Mouse (Mus musculus) spleen, adult 2 months (tissue): Measurements from ENCODE around the gene Lepr. TPM values are rescaled to one million over a fixed set of nuclear protein-coding genes. Genes with fewer than 3 reads are reported as not detected.

Experiments
- DNase-seq, 2 experiments: peaks; one replicate each; pipeline versions ENCODE4 v3.0.0 to v3.0.0-alpha.2; 2012 to 2021; ENCODE audit warnings: low spot score in 2 of 2, low read depth in 1 of 2
- H3K27ac ChIP-seq: fragments of 200-500 bp; 2 replicates; pipeline ENCODE4 v1.5.1; 2012; ENCODE audit warnings: low read length, inconsistent platforms; ENCODE audit not compliant: insufficient read depth
- H3K27me3 ChIP-seq: fragments of 200-500 bp; 2 replicates; pipeline ENCODE4 v1.6.1; 2012; ENCODE audit warnings: mild to moderate bottlenecking, moderate library complexity, low read length, inconsistent platforms; ENCODE audit not compliant: control insufficient read depth, insufficient read depth
- H3K36me3 ChIP-seq: fragments of 200-500 bp; 2 replicates; pipeline ENCODE4 v1.6.1; 2012; ENCODE audit warnings: mild to moderate bottlenecking, low read length, inconsistent platforms; ENCODE audit not compliant: control insufficient read depth, insufficient read depth
- H3K4me1 ChIP-seq: fragments of 200-500 bp; 2 replicates; pipeline ENCODE4 v1.6.1; 2011; ENCODE audit warnings: inconsistent platforms; ENCODE audit not compliant: control insufficient read depth, insufficient read depth, insufficient read length
- H3K4me3 ChIP-seq: fragments of 200-500 bp; 2 replicates; pipeline ENCODE4 v1.5.1; 2011; ENCODE audit warnings: mild to moderate bottlenecking, inconsistent platforms; ENCODE audit not compliant: insufficient read depth, insufficient read length; ENCODE audit errors: extremely low read depth
- CTCF ChIP-seq: fragments of 200-500 bp; IDR thresholded peaks from 2 replicates; pipeline ENCODE4 v1.5.1; 2011; ENCODE audit warnings: mild to moderate bottlenecking, inconsistent platforms; ENCODE audit not compliant: insufficient read depth, insufficient read length, insufficient replicate concordance; ENCODE audit errors: extremely low read depth
- POLR2A ChIP-seq: fragments of 200-500 bp; IDR thresholded peaks from 2 replicates; pipeline ENCODE4 v1.6.1; 2011; ENCODE audit warnings: low read depth, low read length, inconsistent platforms
- WGBS: fragments of 180-500 bp; shearing (Covaris S2); methylation state at CpG from one replicate; pipeline ENCODE4 v1.1.7; 2018; 5-methylcytosine and 5-hydroxymethylcytosine counted together
- polyA plus RNA-seq: library from polyadenylated mRNA; depleted of rRNA; stranded (reverse); fragments of >200 nt; gene quantifications from 2 replicates; pipeline ENCODE4 v1.2.3, GENCODE M21; 2012; rRNA removed

Lepr gene
- polyA plus RNA-seq, result 1.8 and 2.5 TPM in 2 replicates

DNA sequence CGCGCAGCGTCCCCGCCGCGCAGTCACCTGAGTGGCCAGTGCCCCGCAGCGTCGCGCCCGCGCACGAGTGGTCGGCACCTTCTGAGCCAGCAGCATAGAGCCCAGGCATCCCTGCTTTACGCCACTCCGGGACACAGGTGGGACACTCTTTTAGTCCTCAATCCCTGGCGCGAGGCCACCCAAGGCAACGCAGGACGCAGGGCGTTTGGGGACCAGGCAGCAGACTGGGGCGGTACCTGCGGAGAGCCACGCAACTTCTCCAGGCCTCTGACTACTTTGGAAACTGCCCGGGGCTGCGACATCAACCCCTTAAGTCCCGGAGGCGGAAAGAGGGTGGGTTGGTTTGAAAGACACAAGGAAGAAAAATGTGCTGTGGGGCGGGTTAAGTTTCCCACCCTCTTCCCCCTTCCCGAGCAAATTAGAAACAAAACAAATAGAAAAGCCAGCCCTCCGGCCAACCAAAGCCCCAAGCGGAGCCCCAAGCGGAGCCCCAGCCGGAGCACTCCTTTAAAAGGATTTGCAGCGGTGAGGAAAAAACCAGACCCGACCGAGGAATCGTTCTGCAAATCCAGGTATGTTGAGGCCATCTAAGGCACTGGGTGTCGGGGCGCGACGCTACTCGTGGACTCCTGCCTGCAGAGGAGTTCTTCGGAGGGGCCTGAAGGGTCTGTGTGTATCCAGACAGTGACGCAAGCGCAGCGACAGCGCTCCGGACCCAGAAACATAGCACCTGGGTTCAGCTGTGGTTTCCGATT lies at the start of gene Lepr:
Gene Lepr (plus strand): TSS at position 38 of the 755 bp plus-strand sequence.
- H3K27me3 ChIP-seq, result no peaks in the 10 kb centered on the region
- DNase-seq, result no peak
- no peaks in the 10 kb centered on the region for H3K36me3 ChIP-seq
- TF ChIP-seq POLR2A (no peak), CTCF (no peak)
- no peaks in the 10 kb centered on the region for H3K4me1 ChIP-seq
- no peak within 1 kb of the TSS for H3K27ac ChIP-seq
- 6% methylated on average over 50 of the region's 50 CpGs for WGBS
- H3K4me3 ChIP-seq, result peak within 1 kb of the TSS; percentile 37; the same call in 1 of the 2 replicates

DNA sequence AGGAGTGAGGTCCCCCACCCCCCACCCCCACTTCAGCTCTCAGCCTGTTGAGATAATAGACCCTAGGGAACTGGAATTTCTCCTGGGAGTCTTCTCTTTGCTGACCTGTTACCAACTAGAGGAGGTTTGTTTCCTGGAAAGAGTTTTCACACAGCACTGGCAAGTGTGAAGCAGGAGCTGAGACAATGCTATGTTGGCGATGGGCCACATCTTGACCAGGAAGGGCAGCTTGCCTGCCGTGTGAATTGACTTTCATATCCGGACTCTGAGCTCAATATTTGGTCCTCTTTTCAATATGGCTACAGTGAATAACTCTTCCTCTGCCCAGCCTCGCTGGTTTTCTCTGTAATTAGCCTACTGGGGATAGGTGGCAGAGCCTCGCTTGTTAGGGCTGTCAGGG lies 48.0 kb upstream of the Lepr start:
- Histone ChIP-seq H3K36me3 (no peaks in the 10 kb centered on the region), H3K27ac (no peak overlapping the region), H3K27me3 (no peaks in the 10 kb centered on the region), H3K4me3 (no peak overlapping the region), H3K4me1 (no peaks in the 10 kb centered on the region)
- DNase-seq, result no peak
- TF ChIP-seq POLR2A (no peak), CTCF (no peak)
- 76% methylated on average over 5 of the region's 5 CpGs for WGBS

GRCm38 (mm10) chr4:101669811-101670210 lies 47.4 kb upstream of the Lepr start:
- H3K4me3 ChIP-seq, result no peak overlapping the region
- H3K4me1 ChIP-seq, result no peaks in the 10 kb centered on the region
- no peak for DNase-seq
- no peaks in the 10 kb centered on the region for H3K36me3 ChIP-seq
- TF ChIP-seq POLR2A (no peak), CTCF (no peak)
- WGBS, result 79% methylated on average over 5 of the region's 5 CpGs
- H3K27me3 ChIP-seq, result no peaks in the 10 kb centered on the region
- H3K27ac ChIP-seq, result no peak overlapping the region

DNA sequence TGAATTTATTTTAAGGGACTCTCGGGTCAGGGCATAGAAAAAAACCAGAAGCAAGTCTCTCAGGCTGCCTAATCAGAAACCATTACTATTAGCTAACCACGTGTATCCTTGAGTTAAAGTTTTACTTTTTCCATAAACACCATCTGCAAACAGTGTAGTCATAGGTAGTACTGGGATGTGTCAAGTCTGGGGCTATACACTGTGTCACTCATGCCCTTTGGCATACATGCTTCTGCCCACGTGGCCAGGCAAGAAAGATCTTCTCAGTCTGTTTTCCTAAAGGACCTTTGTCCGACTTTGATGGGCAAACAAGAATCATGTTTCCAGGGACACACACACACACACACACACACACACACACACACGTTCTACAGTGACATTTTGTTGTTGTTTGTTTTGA lies 42.4 kb upstream of the Lepr start:
- H3K4me3 ChIP-seq, result no peak overlapping the region
- H3K36me3 ChIP-seq, result no peaks in the 10 kb centered on the region
- H3K27me3 ChIP-seq, result no peaks in the 10 kb centered on the region
- no peaks in the 10 kb centered on the region for H3K4me1 ChIP-seq
- no peak for TF ChIP-seq CTCF
- TF ChIP-seq POLR2A, result no peak
- DNase-seq, result no peak
- H3K27ac ChIP-seq, result no peak overlapping the region
- 82% methylated on average over 5 of the region's 5 CpGs for WGBS

DNA sequence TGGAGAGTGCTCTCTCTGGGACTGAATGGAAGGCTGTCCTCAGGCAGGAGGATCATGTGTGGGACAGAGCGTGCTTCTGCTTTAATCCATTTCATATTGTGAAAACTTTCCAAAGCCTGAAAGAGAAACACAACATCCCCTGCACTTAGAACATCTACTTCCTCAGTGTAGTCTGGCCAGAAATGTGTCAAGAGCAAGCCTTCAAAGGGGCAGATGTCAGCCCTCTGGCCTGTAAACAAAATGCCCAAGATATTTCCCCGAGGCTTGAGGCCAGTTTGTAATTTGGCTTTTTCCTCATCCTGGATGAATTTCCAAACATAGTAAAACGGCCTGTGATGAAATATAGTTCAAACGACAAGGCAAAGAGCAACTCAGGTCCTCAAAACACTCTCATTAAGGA lies 41.5 kb upstream of the Lepr start:
- no peak for TF ChIP-seq POLR2A
- no peak for TF ChIP-seq CTCF
- Histone ChIP-seq H3K27me3 (no peaks in the 10 kb centered on the region), H3K4me1 (no peaks in the 10 kb centered on the region), H3K36me3 (no peaks in the 10 kb centered on the region), H3K27ac (no peak overlapping the region), H3K4me3 (no peak overlapping the region)
- no peak for DNase-seq
- 75% methylated on average over 4 of the region's 4 CpGs for WGBS

- 86% methylated on average over 4 of the region's 4 CpGs for WGBS
- Histone ChIP-seq H3K27ac (no peak overlapping the region), H3K4me3 (no peak overlapping the region), H3K4me1 (no peaks in the 10 kb centered on the region), H3K36me3 (no peaks in the 10 kb centered on the region), H3K27me3 (no peaks in the 10 kb centered on the region)
- DNase-seq, result no peak
- no peak for TF ChIP-seq POLR2A
- no peak for TF ChIP-seq CTCF
These were observed 34.6 kb upstream of the Lepr start for GRCm38 (mm10) chr4:101682620-101683019.

DNA sequence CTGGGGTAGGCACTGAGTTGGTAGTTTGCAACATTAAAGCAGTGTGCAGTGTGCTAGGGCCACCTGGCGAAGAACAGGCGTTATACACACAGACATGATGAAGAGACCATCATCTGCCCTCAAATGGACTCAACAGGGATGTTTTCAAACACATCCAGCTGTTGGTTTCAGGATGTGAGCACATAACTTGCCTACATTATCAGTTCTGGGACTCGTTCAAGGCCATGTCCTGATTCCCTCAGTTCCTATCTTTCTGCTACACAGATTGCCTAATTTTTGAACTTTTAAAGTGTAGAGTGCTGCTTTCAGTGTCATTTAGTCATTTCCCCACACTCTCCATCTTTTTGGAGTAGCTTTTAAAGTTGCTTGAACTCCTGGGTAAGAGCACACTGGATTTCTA lies 34.1 kb upstream of the Lepr start:
- no peak for DNase-seq
- H3K4me1 ChIP-seq, result no peaks in the 10 kb centered on the region
- no peaks in the 10 kb centered on the region for H3K36me3 ChIP-seq
- H3K4me3 ChIP-seq, result no peak overlapping the region
- 83% methylated on average over 3 of the region's 3 CpGs for WGBS
- no peaks in the 10 kb centered on the region for H3K27me3 ChIP-seq
- H3K27ac ChIP-seq, result no peak overlapping the region
- no peak for TF ChIP-seq CTCF
